Mouse (Mus musculus): ENCODE data around the gene Mrpl20. TPM values are rescaled to one million over a fixed set of nuclear protein-coding genes. Genes with fewer than 3 reads are reported as not detected.

Mrpl20 gene
- polyA plus RNA-seq, 1 experiment from 2014 or later = 245 TPM

DNA sequence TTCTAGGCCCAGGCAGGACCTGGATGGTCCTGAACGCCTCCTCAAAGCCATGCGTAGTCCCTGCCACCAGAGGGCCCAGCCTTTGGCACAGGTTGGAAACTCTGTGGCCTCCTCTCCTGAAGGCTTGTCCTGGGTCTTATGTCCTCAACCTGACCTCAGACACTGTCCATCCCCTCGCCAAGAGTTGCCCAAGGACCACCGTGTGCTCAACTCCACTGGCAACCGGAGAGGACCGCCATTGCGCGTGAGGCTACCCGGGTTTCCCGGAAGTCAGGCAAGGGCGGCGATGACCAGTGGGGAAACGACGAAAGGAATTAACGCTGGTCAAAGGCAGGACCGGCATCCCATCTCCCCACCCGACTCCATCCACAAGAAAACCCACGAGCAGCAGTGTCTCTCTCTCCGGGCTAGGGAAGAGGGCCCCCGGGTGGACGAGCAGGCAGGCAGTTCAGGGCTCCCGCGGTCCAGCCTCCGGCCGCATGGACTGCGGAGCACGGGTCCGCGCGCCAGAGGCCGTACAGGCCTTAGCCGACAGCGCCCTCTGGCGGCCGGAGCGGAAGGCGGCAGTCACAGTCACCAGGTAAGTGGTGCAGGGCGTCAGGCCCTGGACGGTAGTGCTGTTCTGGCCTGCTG lies 32.7 kb upstream of the Mrpl20 start:
- peak; percentile 95 for DNase-seq (ENCODE audit: low spot score)
- H3K4me1 ChIP-seq (ENCODE audit: control insufficient read depth, insufficient read depth, low read length) = peaks cover 19% of the 10 kb centered on the region; the same call in 1 of the 2 replicates

DNA sequence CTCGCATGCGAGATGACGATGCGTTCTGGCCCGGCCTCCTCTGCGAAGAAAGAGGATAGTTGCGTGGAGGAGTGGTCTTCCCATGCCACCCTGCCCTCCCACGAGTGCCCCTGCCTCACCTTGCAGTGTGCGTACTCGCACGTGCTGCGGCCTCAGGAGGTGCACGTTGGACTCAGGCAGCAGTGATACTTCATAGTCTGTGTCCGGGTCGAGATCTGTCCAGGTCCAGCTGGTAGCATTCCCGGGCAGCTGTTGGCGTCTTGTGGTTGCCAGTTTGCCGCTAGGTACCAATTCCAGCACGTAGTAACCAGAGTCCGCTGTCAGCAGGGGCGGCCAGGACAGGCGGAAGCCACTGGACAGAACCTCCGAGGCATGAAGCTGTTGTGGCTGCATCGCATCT lies 32.1 kb upstream of the Mrpl20 start:
- WGBS = 43% methylated on average over 24 of the region's 24 CpGs
- Histone ChIP-seq H3K9ac (ENCODE audit: low read length) (peak overlapping the region; percentile 91), H3K4me3 (ENCODE audit: low read depth, low read length) (peak overlapping the region; percentile 49), H3K27ac (replicated peaks; ENCODE audit: low read depth, low read length) (no peak overlapping the region), H3K36me3 (ENCODE audit: control insufficient read depth, insufficient read depth, low read length) (no peaks in the 10 kb centered on the region), H3K27me3 (ENCODE audit: control insufficient read depth, insufficient read depth, low read length) (no peaks in the 10 kb centered on the region), H3K9me3 (ENCODE audit: control insufficient read depth, low read length) (no peaks in the 10 kb centered on the region), H3K4me2 (ENCODE audit: low read depth, severe bottlenecking) (peak overlapping the region; percentile 81), H3K4me1 (ENCODE audit: control insufficient read depth, insufficient read depth, low read length) (peaks cover 21% of the 10 kb centered on the region; the same call in 1 of the 2 replicates)
- DNase-seq (ENCODE audit: low spot score) (no peak), ATAC-seq (ENCODE audit: insufficient number of reproducible peaks, low FRiP score, low TSS enrichment, low read depth) (no peak; the same call in 1 of the 2 replicates)

More for the DNA sequence above, 32.7 kb upstream of the Mrpl20 start:
- ATAC-seq (ENCODE audit: insufficient number of reproducible peaks, low FRiP score, low TSS enrichment, low read depth) = peak; percentile 86
- Histone ChIP-seq H3K9me3 (ENCODE audit: control insufficient read depth, low read length) (no peaks in the 10 kb centered on the region), H3K4me2 (ENCODE audit: low read depth, severe bottlenecking) (peak overlapping the region; percentile 81), H3K9ac (ENCODE audit: low read length) (peak overlapping the region; percentile 91), H3K27ac (replicated peaks; ENCODE audit: low read depth, low read length) (0 out of 2 replicates have a peak overlapping the region, but pooled peaks have one; percentile 30), H3K27me3 (ENCODE audit: control insufficient read depth, insufficient read depth, low read length) (no peaks in the 10 kb centered on the region), H3K4me3 (ENCODE audit: low read depth, low read length) (peak overlapping the region; percentile 49), H3K36me3 (ENCODE audit: control insufficient read depth, insufficient read depth, low read length) (no peaks in the 10 kb centered on the region)
- under 1% methylated on average over 39 of the region's 39 CpGs for WGBS

DNA sequence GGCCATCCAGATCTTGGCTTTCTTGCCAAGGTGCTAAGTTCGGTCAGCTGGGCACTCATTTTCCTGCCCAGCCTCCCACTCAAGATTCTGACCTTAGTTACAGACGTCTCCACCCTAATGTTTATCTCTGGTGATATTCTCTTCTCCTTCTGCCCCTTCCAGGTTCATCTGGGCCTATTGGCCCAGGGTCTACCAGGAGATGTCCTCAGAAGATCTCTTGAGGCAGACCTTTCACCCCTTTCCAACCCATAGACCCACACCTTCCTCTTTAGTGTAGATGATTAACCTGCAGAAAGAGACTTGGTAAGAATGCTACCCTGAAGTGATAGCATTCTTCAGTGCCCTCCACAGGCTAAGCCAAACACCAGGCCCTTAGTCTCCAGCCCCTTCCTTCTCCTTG lies 31.0 kb upstream of the Mrpl20 start:
- Histone ChIP-seq H3K9me3 (ENCODE audit: control insufficient read depth, low read length) (no peaks in the 10 kb centered on the region), H3K27me3 (ENCODE audit: control insufficient read depth, insufficient read depth, low read length) (no peaks in the 10 kb centered on the region), H3K4me1 (ENCODE audit: control insufficient read depth, insufficient read depth, low read length) (peaks cover 21% of the 10 kb centered on the region; the same call in 1 of the 2 replicates), H3K9ac (ENCODE audit: low read length) (no peak overlapping the region), H3K27ac (replicated peaks; ENCODE audit: low read depth, low read length) (no peak overlapping the region), H3K4me3 (ENCODE audit: low read depth, low read length) (no peak overlapping the region), H3K4me2 (ENCODE audit: low read depth, severe bottlenecking) (no peak overlapping the region), H3K36me3 (ENCODE audit: control insufficient read depth, insufficient read depth, low read length) (no peaks in the 10 kb centered on the region)
- DNase-seq (ENCODE audit: low spot score) (no peak), ATAC-seq (ENCODE audit: insufficient number of reproducible peaks, low FRiP score, low TSS enrichment, low read depth) (no peak)
- WGBS = 86% methylated on average over 2 of the region's 2 CpGs

DNA sequence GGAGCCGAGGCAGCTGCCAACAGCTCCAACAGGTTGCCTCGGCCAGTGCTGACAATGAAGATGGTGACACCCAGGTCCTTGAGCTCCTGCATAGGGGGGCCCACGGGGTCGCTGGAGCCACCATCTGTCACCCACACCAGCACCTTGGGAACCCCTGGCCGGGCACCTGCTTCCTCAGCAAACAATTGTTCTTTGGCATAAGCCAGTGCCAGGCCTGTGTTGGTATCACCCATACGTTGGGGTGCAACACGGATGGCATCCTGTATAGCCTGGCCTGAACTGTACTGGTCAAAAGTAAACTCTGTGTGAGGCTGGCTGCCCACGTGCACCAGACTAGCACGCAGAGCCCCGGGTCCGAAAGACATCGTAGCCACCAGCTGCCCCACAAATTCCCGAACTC lies 29.9 kb upstream of the Mrpl20 start:
- Histone ChIP-seq H3K27me3 (ENCODE audit: control insufficient read depth, insufficient read depth, low read length) (no peaks in the 10 kb centered on the region), H3K4me1 (ENCODE audit: control insufficient read depth, insufficient read depth, low read length) (peaks cover 21% of the 10 kb centered on the region; the same call in 1 of the 2 replicates)
- no peak for ATAC-seq (ENCODE audit: insufficient number of reproducible peaks, low FRiP score, low TSS enrichment, low read depth)

DNA sequence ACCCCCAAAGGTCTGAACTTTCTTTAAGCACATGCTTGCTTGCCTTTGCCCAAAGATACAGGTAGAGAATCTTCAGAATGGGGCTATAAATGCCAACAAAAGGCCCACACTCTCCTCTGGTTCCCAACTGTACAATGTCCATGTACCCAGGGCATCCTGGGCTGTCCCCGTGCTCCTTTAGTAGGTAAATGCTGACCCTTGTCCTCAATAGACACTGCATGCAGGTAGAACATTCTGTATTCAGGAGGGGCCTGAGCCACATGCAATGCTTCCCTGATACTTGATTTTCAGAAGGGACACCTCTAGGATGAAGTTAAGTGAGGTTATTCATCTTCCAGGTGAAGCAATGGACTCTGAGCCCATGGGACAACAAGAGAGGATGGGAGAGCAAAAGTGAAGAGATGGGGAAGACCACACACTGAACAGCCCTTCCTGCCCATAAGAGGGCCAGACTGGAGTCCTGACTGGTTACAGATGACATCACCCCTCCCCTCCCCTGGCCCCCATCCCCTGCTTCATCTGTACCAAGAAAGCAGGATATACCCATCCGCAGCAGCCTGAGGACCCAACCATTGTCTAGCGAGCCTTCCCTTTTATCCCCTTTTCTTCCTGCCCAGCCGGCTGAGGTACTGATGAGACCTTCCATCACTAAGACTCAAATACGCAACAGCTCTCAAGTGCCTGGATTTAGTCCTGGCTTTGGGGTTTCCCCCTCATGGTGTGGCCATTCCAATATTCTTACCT lies 29.2 kb upstream of the Mrpl20 start:
- Histone ChIP-seq H3K36me3 (ENCODE audit: control insufficient read depth, insufficient read depth, low read length) (no peaks in the 10 kb centered on the region), H3K9ac (ENCODE audit: low read length) (no peak overlapping the region), H3K27me3 (ENCODE audit: control insufficient read depth, insufficient read depth, low read length) (no peaks in the 10 kb centered on the region), H3K4me2 (ENCODE audit: low read depth, severe bottlenecking) (peak overlapping the region; percentile 76), H3K27ac (replicated peaks; ENCODE audit: low read depth, low read length) (no peak overlapping the region), H3K4me1 (ENCODE audit: control insufficient read depth, insufficient read depth, low read length) (peaks cover 21% of the 10 kb centered on the region; the same call in 1 of the 2 replicates), H3K4me3 (ENCODE audit: low read depth, low read length) (peak overlapping the region; percentile 38), H3K9me3 (ENCODE audit: control insufficient read depth, low read length) (no peaks in the 10 kb centered on the region)
- 48% methylated on average over 5 of the region's 5 CpGs for WGBS
- DNase-seq (ENCODE audit: low spot score) = no peak
- ATAC-seq (ENCODE audit: insufficient number of reproducible peaks, low FRiP score, low TSS enrichment, low read depth) = no peak

More for the DNA sequence above, 29.9 kb upstream of the Mrpl20 start:
- no peaks in the 10 kb centered on the region for H3K36me3 ChIP-seq (ENCODE audit: control insufficient read depth, insufficient read depth, low read length)
- 88% methylated on average over 13 of the region's 13 CpGs for WGBS
- no peak overlapping the region for H3K27ac ChIP-seq (replicated peaks; ENCODE audit: low read depth, low read length)
- H3K4me2 ChIP-seq (ENCODE audit: low read depth, severe bottlenecking) = no peak overlapping the region
- H3K9me3 ChIP-seq (ENCODE audit: control insufficient read depth, low read length) = no peaks in the 10 kb centered on the region
- no peak overlapping the region for H3K4me3 ChIP-seq (ENCODE audit: low read depth, low read length)
- no peak for DNase-seq (ENCODE audit: low spot score)
- no peak overlapping the region for H3K9ac ChIP-seq (ENCODE audit: low read length)

DNA sequence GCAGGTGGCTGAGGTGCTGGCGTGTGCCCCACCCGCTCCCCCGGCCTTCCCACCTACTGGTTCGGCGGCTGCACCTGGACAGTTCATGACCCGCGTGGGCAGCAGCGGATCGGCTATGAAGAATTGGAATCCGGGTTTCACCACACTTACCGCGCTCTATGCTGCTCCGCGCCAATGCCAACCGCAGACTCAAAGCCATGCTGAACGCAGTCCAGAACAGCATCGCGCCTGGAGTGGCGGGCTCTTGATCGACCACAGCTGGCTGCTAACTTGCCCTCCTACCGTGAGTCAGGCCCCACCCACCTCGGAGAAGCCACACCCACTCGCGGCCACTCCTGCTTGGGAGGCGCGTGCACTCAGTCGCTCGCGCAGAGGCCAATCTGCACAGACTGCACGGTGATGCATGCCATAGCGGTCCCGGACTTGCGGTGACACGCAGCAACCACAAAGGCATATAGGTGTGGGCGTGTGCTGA lies 28.4 kb upstream of the Mrpl20 start, which contains the start of gene Vwa1:
TSS of gene Vwa1 (minus strand) at position 419 of the 475 bp plus-strand sequence.
- Histone ChIP-seq H3K36me3 (ENCODE audit: control insufficient read depth, insufficient read depth, low read length) (no peaks in the 10 kb centered on the region), H3K4me1 (ENCODE audit: control insufficient read depth, insufficient read depth, low read length) (peaks cover 21% of the 10 kb centered on the region; the same call in 1 of the 2 replicates), H3K4me2 (ENCODE audit: low read depth, severe bottlenecking) (peak within 1 kb of the TSS; percentile 76), H3K4me3 (ENCODE audit: low read depth, low read length) (peak within 1 kb of the TSS; percentile 38), H3K9me3 (ENCODE audit: control insufficient read depth, low read length) (no peaks in the 10 kb centered on the region), H3K27ac (replicated peaks; ENCODE audit: low read depth, low read length) (no peak within 1 kb of the TSS), H3K27me3 (ENCODE audit: control insufficient read depth, insufficient read depth, low read length) (no peaks in the 10 kb centered on the region), H3K9ac (ENCODE audit: low read length) (peak within 1 kb of the TSS; percentile 40; the same call in 1 of the 2 replicates)
- DNase-seq (ENCODE audit: low spot score) (peak; percentile 94), ATAC-seq (ENCODE audit: insufficient number of reproducible peaks, low FRiP score, low TSS enrichment, low read depth) (peak; percentile 72)
- 2% methylated on average over 35 of the region's 35 CpGs for WGBS

DNA sequence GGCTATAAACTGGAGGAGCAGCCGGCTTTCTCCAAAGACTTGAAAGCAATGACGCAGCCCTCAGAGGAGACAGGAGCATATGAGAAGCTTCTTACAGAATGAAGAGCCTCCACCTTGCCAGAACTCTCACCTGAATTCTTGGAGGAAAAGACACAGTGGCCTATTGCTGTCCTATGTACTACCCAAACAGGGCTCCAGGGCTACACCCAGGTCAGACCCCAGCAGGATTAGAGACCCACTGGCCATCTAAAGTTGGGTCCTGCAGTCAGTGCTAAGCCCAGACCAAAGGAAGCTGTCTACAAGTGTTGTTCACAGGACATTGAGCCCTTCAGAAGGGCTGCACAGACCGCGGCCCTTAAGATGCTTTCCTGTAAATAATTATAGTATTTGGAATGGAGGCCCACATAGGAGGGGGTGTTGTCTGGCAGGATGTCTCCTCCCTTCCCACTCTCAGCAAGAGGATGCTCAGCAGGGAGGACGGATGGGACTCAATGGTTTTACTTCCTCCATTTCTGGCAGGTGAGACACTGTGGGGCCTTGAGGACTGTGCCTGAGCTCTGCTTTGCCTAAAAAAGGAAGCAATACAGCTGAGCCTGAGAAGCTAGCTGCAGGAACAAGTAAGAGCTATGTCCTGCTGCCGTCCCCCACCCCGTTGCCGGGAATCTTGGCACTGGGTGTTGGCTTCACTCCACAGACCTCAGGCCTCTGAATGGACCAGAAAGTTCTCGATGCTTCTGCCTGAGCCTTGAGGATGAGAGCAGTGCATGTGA lies 27.5 kb upstream of the Mrpl20 start:
- DNase-seq (ENCODE audit: low spot score) (no peak), ATAC-seq (ENCODE audit: insufficient number of reproducible peaks, low FRiP score, low TSS enrichment, low read depth) (no peak)
- no peaks in the 10 kb centered on the region for H3K9me3 ChIP-seq (ENCODE audit: control insufficient read depth, low read length)
- H3K4me1 ChIP-seq (ENCODE audit: control insufficient read depth, insufficient read depth, low read length) = peaks cover 18% of the 10 kb centered on the region; the same call in 1 of the 2 replicates
- no peaks in the 10 kb centered on the region for H3K36me3 ChIP-seq (ENCODE audit: control insufficient read depth, insufficient read depth, low read length)
- no peak overlapping the region for H3K4me3 ChIP-seq (ENCODE audit: low read depth, low read length)
- H3K27me3 ChIP-seq (ENCODE audit: control insufficient read depth, insufficient read depth, low read length) = no peaks in the 10 kb centered on the region
- WGBS = 61% methylated on average over 9 of the region's 9 CpGs
- no peak overlapping the region for H3K9ac ChIP-seq (ENCODE audit: low read length)
- no peak overlapping the region for H3K27ac ChIP-seq (replicated peaks; ENCODE audit: low read depth, low read length)
- H3K4me2 ChIP-seq (ENCODE audit: low read depth, severe bottlenecking) = peak overlapping the region; percentile 76

DNA sequence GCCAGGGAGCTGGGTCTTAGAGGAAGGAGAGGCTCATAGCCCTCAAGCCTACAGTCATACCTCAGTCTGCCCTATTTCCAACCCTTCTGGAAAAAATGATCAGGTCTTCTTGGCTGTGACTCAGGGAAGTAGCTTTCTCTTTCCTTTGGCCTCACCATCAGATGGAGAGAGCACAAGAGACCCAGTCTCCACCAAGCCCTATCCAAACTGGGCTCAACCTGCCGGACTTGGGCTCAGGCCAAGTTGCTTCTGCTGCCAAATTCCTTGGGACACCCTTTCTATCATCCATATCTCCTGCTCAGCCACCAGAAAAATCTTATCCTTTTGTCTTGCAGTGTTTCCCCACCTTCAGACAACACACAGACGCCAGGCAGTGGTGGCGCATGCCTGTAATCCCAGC lies 26.8 kb upstream of the Mrpl20 start:
- Histone ChIP-seq H3K9ac (ENCODE audit: low read length) (no peak overlapping the region), H3K4me1 (ENCODE audit: control insufficient read depth, insufficient read depth, low read length) (peaks cover 12% of the 10 kb centered on the region; the same call in 1 of the 2 replicates), H3K4me3 (ENCODE audit: low read depth, low read length) (no peak overlapping the region), H3K27ac (replicated peaks; ENCODE audit: low read depth, low read length) (no peak overlapping the region), H3K36me3 (ENCODE audit: control insufficient read depth, insufficient read depth, low read length) (no peaks in the 10 kb centered on the region), H3K9me3 (ENCODE audit: control insufficient read depth, low read length) (no peaks in the 10 kb centered on the region), H3K4me2 (ENCODE audit: low read depth, severe bottlenecking) (no peak overlapping the region), H3K27me3 (ENCODE audit: control insufficient read depth, insufficient read depth, low read length) (no peaks in the 10 kb centered on the region)
- DNase-seq (ENCODE audit: low spot score) (no peak), ATAC-seq (ENCODE audit: insufficient number of reproducible peaks, low FRiP score, low TSS enrichment, low read depth) (no peak)
- WGBS = 83% methylated on average over 3 of the region's 3 CpGs
